Mouse (Mus musculus) hindbrain, postnatal 0 days (tissue): ENCODE data around the gene Hvcn1. TPM values are rescaled to one million over a fixed set of nuclear protein-coding genes. Genes with fewer than 3 reads are reported as not detected.

Experiments
- ATAC-seq: fragments of 200-750 bp; cut with Nextera tagmentation; 2 replicates; pipeline ENCODE4 v1.8.0; 2017; ENCODE audit warnings: mild to moderate bottlenecking, moderate TSS enrichment, moderate library complexity
- DNase-seq: peaks from one replicate; pipeline ENCODE4 v3.0.0-alpha.2; 2015; ENCODE audit warnings: low spot score
- H3K27ac ChIP-seq: fragments of 300-500 bp; sonication (generic); 2 replicates; pipeline ENCODE4 v1.5.1; 2014; ENCODE audit warnings: mild to moderate bottlenecking
- H3K27me3 ChIP-seq: fragments of 300-500 bp; sonication (generic); 2 replicates; pipeline ENCODE4 v1.6.1; 2014; ENCODE audit warnings: low read length, mixed read lengths; ENCODE audit not compliant: insufficient read depth
- H3K36me3 ChIP-seq: fragments of 300-500 bp; sonication (generic); 2 replicates; pipeline ENCODE4 v1.6.1; 2014; ENCODE audit warnings: low read length, mixed read lengths; ENCODE audit not compliant: insufficient read depth
- H3K4me1 ChIP-seq: fragments of 300-500 bp; sonication (generic); 2 replicates; pipeline ENCODE4 v1.6.1; 2014; ENCODE audit warnings: antibody characterized with exemption, low read length, mixed read lengths; ENCODE audit not compliant: insufficient read depth
- H3K4me2 ChIP-seq: fragments of 300-500 bp; sonication (generic); 2 replicates; pipeline ENCODE4 v1.6.1; 2014; ENCODE audit warnings: low read depth, mild to moderate bottlenecking, low read length, moderate library complexity, mixed read lengths
- H3K4me3 ChIP-seq: fragments of 300-500 bp; sonication (generic); 2 replicates; pipeline ENCODE4 v1.5.1; 2014; ENCODE audit warnings: low read length
- H3K9ac ChIP-seq: fragments of 300-500 bp; sonication (generic); replicated peaks from 2 replicates; pipeline ENCODE4 v1.6.1; 2014; ENCODE audit warnings: mild to moderate bottlenecking, low read length, moderate library complexity, mixed read lengths
- H3K9me3 ChIP-seq: fragments of 300-500 bp; sonication (generic); 2 replicates; pipeline ENCODE4 v1.6.1; 2016; ENCODE audit warnings: low read length, mixed read lengths
- CTCF ChIP-seq: IDR thresholded peaks from 2 replicates; pipeline ENCODE4 v1.5.1; 2016; ENCODE audit warnings: antibody characterized with exemption, control low read depth, low read depth
- WGBS: fragments of 180-500 bp; shearing (Covaris S2); extraction: QIAGEN DNeasy Blood & Tissue Kit; methylation state at CpG from one replicate; pipeline ENCODE4 v1.1.7; 2014; 5-methylcytosine and 5-hydroxymethylcytosine counted together
- polyA plus RNA-seq: library from polyadenylated mRNA; unstranded; fragments of >200 nt; fragmentation: Nextera tagmentation; extraction: Ambion mirVana; gene quantifications from 2 replicates; pipeline ENCODE4 v1.2.1, GENCODE M21; 2015
- total RNA-seq: library from RNA; depleted of rRNA; stranded (reverse); fragments of >200 nt; gene quantifications from 2 replicates; pipeline ENCODE4 v1.2.3, GENCODE M21; 2014

The Hvcn1 gene
- total and polyA plus RNA-seq, 2 experiments from 2014 or later, result 0.94 to 1.7 TPM

GRCm38 (mm10) chr5:122213861-122214260 is 7.3 kb downstream of the Hvcn1 start:
- no peak for DNase-seq
- Histone ChIP-seq H3K4me3 (no peak overlapping the region), H3K9me3 (no peaks in the 10 kb centered on the region), H3K9ac (no peak overlapping the region), H3K27ac (no peak overlapping the region), H3K4me2 (no peak overlapping the region), H3K4me1 (no peaks in the 10 kb centered on the region), H3K27me3 (no peaks in the 10 kb centered on the region), H3K36me3 (no peaks in the 10 kb centered on the region)
- no peak for ATAC-seq
- 92% methylated on average over 6 of the region's 6 CpGs for WGBS
- no peak for TF ChIP-seq CTCF

- no peak overlapping the region for H3K27ac ChIP-seq
- no peak overlapping the region for H3K4me3 ChIP-seq
- no peak overlapping the region for H3K9ac ChIP-seq
- no peaks in the 10 kb centered on the region for H3K27me3 ChIP-seq
- TF ChIP-seq CTCF, result no peak
- 74% methylated on average over 6 of the region's 6 CpGs for WGBS
- H3K4me1 ChIP-seq, result no peaks in the 10 kb centered on the region
- DNase-seq (no peak), ATAC-seq (no peak)
- H3K36me3 ChIP-seq, result no peaks in the 10 kb centered on the region
- no peaks in the 10 kb centered on the region for H3K9me3 ChIP-seq
- no peak overlapping the region for H3K4me2 ChIP-seq
Observed at GRCm38 (mm10) chr5:122217636-122218035, 11.0 kb downstream of the Hvcn1 start.

- no peaks in the 10 kb centered on the region for H3K9me3 ChIP-seq
- H3K4me1 ChIP-seq, result no peaks in the 10 kb centered on the region
- no peaks in the 10 kb centered on the region for H3K27me3 ChIP-seq
- no peak overlapping the region for H3K9ac ChIP-seq
- ATAC-seq (no peak), DNase-seq (no peak)
- H3K36me3 ChIP-seq, result no peaks in the 10 kb centered on the region
- H3K4me3 ChIP-seq, result no peak overlapping the region
- 87% methylated on average over 12 of the region's 12 CpGs for WGBS
- H3K4me2 ChIP-seq, result no peak overlapping the region
- no peak for TF ChIP-seq CTCF
- H3K27ac ChIP-seq, result no peak overlapping the region
Observed at GRCm38 (mm10) chr5:122218109-122218905, 11.7 kb downstream of the Hvcn1 start.

GRCm38 (mm10) chr5:122218928-122219327 is 12.3 kb downstream of the Hvcn1 start:
- ATAC-seq (no peak), DNase-seq (no peak)
- H3K9me3 ChIP-seq, result no peaks in the 10 kb centered on the region
- no peaks in the 10 kb centered on the region for H3K4me1 ChIP-seq
- no peaks in the 10 kb centered on the region for H3K36me3 ChIP-seq
- H3K27me3 ChIP-seq, result no peaks in the 10 kb centered on the region
- H3K27ac ChIP-seq, result no peak overlapping the region
- no peak for TF ChIP-seq CTCF
- 76% methylated on average over 7 of the region's 7 CpGs for WGBS
- H3K4me2 ChIP-seq, result no peak overlapping the region
- no peak overlapping the region for H3K4me3 ChIP-seq
- no peak overlapping the region for H3K9ac ChIP-seq

- no peak overlapping the region for H3K4me3 ChIP-seq
- 69% methylated on average over 18 of the region's 18 CpGs for WGBS
- no peaks in the 10 kb centered on the region for H3K36me3 ChIP-seq
- no peak overlapping the region for H3K27ac ChIP-seq
- no peak overlapping the region for H3K9ac ChIP-seq
- no peaks in the 10 kb centered on the region for H3K27me3 ChIP-seq
- H3K4me1 ChIP-seq, result no peaks in the 10 kb centered on the region
- no peak for ATAC-seq
- DNase-seq, result no peak
- H3K4me2 ChIP-seq, result no peak overlapping the region
- H3K9me3 ChIP-seq, result no peaks in the 10 kb centered on the region
- TF ChIP-seq CTCF, result no peak
Observed at GRCm38 (mm10) chr5:122219655-122220629, 13.3 kb downstream of the Hvcn1 start.

GRCm38 (mm10) chr5:122221085-122221484 is 14.5 kb downstream of the Hvcn1 start:
- Histone ChIP-seq H3K27me3 (no peaks in the 10 kb centered on the region), H3K9ac (no peak overlapping the region), H3K27ac (no peak overlapping the region), H3K9me3 (no peaks in the 10 kb centered on the region), H3K4me1 (no peaks in the 10 kb centered on the region), H3K4me2 (no peak overlapping the region), H3K36me3 (no peaks in the 10 kb centered on the region), H3K4me3 (no peak overlapping the region)
- TF ChIP-seq CTCF, result no peak
- WGBS, result 89% methylated on average over 4 of the region's 4 CpGs
- no peak for DNase-seq
- no peak for ATAC-seq
